Mouse (Mus musculus) CD4-positive naive resting alpha-beta T cell, adult 57 days (primary cell): ENCODE data around the gene Elac2. TPM values are rescaled to one million over a fixed set of nuclear protein-coding genes. Genes with fewer than 3 reads are reported as not detected.

Source experiments
- total RNA-seq: library from RNA; stranded (reverse); gene quantifications from one replicate; pipeline ENCODE4 v1.2.4, GENCODE M21; 2023

Gene Elac2
- total RNA-seq, result 26.0 TPM

DNA sequence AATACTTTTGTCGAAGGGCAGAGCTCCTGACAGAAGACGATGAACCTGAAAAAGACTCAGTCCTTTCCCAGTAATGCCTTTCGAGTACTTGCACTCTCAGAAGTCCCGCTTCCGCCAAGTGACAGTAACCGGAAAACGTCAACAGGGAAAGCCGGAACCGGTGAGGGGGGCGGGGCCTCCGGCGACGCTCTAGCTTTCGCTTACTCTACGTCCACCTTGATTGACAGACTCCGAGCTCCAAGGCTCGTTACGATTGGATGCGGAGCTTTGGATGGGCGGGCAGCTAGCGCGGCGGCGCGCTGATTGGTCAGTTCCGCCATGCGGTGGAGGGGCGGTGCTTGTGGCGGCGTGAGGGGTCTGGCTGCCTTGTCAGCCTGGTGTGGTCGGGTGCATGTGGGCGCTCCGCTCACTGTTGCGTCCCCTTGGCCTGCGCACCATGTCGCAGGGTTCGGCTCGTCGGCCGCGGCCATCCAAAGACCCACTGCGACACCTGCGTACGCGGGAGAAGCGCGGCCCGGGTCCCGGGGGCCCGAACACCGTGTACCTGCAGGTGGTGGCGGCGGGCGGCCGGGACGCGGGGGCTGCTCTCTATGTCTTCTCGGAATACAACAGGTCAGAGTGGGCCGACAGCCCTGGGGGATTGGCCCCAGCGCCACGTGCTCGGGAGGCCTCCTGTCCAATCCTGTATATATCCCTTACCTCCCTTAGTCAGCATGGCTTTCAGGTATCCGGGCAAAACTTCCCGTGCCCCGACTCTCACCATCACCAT, at the start of gene Elac2:
Gene Elac2, plus strand, starts transcription at position 319 of the 769 bp plus-strand sequence.

Other genes starting within 250 kb of the Elac2 start
- gene 1700086D15Rik, start 180.9 kb downstream of the Elac2 start, total RNA-seq, result not detected
- gene Arhgap44, start 183.9 kb downstream of the Elac2 start, total RNA-seq, result 0.30 TPM